Mouse (Mus musculus) urinary bladder, postnatal 4 days (tissue): ENCODE measurements around the gene Tuba1a.
"Not testable (repeated sequence)": the region's sequence is repeated elsewhere in the genome, so short reads cannot be mapped to it uniquely, and the experiment has no call there.

Experiments used
- DNase-seq, 2 experiments: peaks; one replicate each; pipeline ENCODE4 v3.0.0; 2021 to 2022; ENCODE audit warnings: low spot score in 2 of 2

The Tuba1a gene

DNA sequence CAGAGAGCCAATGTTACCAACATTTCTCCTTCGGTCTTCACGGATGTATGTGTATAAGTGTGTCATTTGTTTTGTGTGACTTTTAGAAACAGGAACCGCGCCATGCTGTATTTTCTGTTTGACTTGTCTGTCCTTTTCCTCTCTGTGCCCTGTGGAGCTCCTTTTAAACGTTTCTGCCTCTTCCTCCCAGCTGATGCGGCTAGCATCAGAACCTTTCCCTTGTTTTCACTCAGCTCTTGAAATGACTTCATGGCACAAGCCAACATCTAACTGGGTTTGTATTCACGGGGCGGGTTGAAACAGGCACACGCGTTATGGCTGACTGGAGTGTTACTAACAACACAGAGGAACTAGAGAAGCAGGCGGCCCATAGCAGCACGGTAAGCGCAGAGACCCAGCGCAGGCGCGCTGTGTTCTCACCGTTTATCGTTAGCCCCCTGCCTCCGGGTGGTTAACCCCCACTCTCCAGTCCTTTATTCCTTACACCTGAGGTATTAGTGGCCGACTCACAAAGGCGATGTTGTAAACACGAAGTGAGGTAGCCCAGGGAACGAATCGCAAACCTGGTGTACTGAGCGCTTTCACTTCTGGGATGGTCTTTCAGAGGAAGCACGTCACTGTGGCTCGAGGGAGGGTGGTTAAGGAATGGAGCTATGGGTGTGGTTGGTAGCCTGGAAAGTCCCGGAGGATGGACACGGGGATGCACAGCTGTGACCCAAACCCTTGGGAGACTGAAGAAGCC is 31.9 kb upstream of the Tuba1a start:
- DNase-seq, result peak; percentile 66

DNA sequence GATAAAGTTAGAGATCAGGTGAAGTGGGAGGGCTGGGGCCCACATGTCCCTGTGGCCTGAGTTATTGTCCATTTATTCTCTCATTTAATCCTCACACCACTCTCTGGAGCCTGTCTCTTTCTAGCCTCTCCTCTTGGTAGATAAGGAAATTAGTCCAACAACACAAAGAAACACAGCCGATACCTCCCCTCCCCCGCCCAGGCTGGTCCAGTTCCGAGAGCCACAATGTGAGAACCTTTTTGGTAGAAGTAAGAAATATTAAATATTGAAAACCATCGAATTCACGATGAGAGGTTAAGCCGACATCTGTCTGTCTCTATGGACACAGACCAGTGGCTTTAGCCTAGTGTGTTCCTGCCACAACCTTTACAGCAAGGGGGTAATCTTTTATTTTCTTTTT is 31.2 kb upstream of the Tuba1a start:
- DNase-seq, result no peak

DNA sequence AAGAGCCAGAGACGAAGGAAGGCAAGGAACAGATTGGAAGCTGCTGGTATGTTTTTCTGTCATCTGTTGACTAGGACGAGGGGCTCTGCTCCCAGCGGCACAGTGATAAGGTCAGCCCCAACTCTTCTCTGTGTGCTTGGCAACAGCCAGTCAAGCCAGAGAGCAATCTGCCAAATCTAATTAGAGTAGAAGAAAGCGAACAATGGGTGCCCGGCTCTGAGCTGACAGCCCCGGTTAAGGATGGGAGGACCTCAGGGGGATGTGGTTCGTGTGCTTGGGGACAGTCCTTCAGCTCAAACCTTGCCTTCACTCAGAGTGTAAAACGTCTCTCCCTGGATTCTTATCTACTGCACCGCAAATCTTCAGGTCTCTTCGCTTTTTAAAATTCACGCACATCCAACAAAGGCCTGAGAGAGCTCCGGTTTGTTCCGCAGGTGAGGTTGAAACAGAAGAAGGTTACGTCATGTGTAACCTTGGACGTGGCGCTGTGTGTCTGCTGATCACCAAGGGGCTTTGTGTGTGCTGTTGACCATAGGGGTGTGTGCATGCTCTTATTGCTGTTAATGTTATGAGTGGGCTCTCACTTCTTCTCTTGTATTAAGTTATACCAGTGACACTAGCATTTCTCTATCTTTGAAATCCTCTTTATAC is 30.1 kb upstream of the Tuba1a start:
- DNase-seq, result no peak

DNA sequence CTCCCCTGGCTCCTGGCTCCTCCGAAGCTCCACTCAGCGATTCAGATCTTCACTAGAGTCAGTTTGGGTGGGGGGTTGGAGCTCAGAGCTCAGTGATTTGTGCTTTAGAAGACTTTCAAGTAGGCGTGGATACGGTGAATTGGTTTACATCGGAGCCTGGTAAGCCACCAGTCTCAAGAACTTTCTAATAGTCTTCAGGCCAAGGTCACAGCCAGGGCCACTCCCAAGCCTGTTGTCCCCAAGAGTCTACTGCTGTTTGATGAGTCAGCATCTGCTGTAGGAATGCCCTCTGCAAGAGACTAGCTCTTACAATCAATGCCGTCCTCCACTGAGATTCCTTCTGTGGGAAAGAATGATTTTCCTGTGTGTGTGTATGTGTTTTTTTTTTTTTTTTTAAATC is 28.6 kb upstream of the Tuba1a start:
- DNase-seq, result no peak

DNA sequence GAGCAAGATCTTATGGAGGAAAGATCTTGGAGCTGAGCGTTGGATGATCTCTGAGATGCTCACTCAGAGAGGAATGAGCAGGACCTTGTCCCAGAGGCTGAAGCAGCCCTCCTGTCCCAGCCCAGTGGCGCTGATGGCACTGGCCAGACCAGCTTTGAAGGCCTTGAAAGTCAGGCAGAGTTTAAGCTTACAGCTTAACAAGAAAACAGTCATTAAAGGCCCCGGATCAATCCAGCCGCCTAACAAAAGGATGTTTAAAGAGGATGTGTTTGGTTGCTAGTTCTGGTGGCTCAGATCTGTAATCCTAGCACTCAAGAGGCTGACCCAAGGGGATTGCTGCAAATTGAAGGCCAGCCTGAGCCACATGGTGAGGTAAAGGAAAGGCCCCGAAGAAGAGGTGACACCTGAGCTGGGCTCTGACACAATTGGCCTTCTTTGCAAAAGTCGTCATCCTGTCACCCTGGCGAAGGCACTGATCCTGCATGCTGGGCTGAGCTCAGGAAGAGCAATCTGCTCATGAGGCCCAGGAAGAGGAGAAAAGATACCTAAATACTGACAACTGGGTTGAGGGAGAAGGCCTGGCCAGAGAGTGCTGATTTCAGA is 26.6 kb upstream of the Tuba1a start:
- no peak for DNase-seq

DNA sequence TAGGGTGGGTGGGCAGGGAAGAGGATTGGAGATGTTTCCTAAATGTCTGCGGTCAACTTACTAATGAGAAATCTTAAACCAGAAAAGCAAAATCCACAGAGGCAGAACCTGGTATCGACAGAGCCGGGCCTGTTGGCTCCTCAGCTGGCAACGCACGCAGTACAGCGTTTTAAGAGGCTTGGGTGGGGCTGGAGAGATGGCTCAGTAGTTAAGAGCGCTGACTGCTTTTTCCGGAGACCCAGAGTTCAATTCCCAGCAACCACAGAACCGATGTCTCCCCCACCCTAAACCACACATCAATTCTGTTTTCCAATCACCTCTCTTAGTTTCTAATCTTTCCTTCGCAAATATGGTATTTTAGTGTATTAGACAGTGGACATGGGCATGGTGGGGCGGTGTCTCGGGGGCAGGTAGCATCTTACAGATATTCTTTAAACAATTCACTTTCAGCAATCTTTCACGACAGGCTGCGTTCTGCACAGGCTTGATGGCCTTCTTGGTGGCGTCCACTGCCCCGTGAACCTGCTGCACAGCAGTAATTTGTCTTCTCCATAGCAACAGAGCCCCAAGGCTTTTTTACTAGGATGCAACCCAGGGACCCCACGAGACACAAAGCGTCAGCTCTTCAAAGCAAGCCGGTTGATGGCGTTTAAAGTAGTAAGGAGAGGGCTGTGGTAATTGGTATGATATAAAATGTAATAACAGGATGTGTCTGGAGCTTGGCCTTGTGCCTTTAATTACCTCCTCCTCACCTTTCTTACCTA is 25.1 kb upstream of the Tuba1a start:
- DNase-seq, result no peak

DNA sequence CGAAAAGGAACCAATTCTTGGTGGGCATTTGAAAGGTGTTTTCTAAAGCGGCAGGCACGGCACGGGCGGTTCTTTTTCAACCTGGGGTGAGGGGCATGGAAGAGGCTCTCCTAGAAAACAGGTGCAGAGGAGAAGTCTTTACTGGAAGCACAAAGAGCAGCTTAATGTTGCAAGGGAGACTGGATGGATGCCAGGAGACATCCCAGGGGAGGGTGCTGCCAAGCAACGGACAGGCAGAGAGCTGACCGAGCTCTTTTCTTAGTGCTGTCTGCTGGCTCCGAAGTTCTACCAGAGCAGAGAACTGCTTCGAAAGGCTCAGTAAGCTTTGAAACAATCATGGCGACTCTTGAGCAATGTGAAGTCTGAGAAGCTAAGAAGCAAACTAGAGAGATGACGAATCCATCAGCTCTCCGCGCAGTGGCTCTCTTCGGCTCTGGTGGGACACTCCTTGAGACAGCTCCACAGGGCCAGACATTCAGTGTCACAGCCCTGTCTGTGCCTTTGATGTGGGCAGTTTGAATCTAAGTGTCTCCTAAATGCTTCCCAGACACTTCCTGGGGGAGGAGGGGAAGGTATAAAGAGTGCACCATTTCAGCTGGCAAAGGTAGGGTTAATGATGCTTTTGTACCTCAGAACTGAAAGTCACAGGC is 24.4 kb upstream of the Tuba1a start:
- DNase-seq, result peak; percentile 73 to 77

DNA sequence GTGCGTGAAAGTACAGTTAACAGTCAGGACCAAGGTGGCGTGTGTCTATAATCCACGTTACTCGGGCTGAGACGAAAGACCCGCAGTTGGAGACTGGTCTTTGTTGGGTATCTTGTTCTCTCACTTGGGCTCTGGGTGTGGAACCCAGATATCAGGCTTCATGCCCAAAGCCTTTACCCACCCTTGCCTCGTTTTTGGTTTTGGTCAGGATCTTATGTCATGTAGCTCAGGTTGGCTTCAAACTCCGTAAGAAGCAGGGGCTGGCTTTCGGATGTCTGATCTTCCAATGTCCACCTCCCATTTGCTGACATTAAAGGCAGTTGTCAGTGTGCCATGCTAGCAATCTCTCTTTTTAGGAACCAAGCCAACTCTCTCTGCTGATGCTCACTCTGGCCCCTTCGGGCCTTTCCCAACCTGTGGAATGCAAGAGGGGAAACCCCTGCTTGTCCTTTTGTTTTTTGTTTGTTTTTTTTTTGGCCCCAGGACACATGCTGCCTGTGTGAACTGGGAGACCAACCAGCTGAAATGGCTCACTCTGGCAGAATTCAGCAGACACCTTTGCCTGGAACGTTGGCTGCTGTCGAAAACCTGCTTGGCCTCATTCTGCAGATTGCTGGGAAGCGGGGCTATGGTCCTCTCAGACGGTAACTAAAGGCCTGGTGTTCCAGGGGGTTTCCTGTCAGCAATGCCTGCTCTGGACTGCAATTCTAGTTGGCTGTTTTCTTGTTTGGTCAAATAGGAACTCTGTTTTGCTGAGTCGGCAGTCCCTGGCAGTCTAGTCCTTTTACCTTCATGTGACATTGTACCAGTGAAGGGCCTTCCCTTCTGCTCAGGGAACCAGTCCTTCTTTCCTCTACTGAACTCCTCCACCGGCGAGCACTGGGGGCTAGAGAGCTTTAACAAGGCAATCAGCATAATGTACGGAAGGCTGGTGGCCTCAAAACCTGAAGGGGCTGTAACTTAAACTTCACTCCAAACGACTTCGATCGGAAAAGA is 23.6 kb upstream of the Tuba1a start:
- DNase-seq, result no peak

DNA sequence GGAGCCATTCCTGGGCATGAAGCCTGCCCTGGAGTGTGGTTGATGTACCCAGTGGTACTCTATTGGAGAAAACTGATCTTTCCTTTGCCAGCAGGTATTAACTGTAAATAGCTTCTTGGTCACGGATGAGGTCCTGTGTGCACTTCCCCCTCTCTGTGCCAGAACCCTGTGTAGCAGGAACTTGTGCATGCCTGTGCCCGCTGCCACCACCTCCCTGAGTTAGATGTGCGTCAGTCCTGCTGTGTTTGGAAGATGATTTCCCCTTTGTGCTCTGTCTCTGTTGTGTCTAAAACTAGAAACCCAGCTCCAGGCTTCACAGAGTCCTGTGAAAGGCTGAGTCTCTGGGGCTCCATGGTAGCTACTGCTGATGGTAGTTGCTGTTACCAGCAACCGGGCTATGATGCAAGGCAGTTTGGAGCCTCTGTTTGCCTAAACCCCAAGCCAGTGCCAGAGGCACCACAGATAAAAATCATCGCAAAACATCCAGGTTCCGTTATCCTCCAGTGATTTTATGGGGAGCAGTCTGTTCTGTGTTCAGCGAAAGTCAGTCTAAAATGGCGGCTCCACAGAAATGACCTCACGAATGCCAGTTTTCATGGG is 19.6 kb upstream of the Tuba1a start:
- no peak for DNase-seq

DNA sequence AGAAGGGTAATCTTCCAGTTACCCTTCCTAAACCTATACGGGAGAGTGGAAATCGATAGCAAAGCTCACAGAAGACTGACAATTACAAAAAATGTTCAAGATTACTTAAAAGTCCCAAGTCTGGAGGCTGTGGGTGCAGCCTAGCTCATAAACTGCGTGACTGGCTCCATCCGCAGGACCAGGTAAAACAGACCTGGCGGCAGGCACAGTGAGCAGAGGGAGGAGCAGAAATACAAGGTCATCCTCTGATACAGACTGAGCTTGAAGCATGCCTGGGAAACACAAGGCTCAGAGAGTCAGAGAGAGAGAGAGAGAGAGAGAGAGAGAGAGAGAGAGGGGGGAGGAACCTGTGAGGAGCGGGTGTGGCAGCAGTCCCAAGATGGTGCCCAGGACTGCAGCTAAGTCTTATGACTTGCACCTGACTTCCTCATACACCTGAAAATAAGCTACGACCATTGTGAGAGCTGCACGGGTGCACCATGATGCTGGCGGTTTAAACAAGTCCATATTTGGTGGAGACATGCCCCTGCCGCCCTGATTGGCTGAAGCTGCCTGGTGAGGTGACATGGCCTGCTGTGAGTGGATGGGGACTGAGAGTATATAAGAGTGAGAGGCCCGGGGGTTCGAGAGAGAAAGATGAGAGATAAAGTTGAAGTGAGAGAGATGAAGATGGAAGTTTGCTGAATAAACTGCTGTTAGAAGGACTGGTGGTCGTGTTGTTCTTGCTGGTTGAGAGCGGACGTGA is 18.2 kb upstream of the Tuba1a start:
- not testable (repeated sequence) for DNase-seq

DNA sequence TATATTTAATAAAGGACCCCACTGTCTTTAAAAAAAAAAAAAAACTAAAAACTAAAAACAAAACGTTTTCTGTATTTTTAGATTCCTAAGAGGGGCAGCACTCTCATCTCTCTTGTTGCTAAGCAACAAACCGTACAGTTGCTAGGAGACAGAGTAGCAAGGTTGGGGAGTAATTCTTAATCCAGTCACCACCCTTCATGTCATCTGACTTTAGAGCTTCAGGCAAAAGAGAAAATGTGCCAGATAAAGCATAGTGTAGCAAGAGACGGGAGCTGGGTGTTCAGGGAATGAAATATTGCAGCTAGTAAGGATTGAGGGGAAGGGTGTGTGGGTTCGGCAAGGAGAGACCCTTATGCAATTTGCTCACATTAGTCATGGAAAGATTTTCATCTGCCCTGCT is 17.6 kb upstream of the Tuba1a start:
- no peak for DNase-seq

DNA sequence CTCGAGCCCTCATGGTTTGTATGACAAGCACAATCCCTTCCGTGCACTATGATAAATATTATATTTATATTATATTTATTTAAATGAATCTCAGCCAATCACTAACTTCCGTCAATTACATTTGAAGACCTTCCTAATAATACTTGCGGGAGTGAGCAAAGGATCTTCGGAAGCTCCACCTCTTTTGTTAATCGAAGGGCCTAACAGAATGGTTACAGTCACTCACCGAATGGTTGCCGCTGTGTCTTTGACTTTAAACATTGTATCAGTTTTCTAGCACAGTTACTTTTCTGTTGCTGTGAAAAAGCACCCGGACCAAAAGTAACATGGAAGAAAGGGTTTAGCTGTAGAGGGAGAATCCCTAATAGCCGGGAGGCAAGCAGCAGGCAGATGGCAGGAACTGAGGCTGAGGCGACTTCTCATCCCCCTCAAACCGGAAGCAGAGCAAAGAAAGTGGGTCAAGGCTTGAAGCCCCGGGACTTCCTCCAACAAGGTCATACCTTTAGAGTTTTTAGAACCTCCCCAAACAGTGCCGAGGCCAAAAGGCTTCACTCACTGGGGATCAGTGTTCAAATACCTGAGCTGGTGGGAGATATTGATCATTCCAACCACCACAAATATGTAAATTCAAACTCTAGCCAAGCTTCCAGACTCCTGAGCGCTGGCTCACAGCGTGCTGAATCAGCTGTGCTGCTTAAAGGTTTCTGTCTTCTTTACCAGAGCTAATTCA is 16.0 kb upstream of the Tuba1a start:
- DNase-seq, result no peak

DNA sequence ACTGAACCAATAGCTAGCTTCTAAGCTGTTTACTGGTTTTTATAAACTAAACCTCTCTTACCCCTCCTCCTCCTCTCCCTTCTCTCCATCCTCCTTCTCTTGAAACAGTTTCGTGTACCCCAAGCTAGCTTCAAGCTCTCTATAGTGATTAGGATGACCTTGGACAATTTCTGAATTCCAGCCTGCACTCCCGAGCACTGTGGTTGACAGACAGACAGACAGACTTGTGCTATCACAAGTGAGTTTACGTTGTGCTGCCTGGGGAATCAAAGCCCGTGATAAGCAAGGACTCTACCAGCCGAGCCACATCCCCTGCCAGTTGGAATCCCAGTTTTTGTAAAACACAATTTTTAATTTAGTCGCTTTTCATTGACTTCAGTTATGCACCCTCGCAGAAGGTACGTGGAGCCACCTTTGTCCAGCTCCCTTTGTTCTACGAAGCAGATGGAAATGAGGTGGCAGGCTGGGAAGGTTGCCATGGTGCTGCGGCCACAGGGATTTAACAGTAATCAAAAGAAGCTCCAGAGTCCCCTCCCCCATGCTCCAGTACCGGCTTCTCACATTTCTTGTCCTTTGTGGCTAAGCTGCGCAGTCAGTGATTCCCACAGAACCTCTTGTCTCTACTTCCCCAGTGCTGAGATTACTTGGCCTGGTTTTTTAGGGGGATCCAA is 15.3 kb upstream of the Tuba1a start:
- no peak for DNase-seq

DNA sequence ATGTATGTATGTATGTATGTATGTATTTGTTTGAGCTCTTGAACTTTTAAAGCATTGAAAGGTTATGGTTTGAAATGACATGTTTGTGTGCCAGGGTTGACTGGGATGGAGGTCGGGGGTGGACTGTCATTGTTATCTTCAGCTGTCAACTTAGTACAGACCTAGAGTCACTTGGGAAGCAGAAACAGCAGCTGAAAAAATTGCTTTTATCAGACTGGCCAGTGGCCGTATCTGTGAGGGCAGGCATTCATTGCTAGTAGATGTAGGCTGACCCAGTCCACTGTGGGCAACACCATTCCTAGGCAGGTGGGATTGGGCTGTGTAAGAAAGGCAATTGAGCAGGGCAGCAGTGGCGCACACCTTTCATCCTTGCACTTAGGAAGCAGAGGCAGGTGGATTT is 6.0 kb upstream of the Tuba1a start:
- no peak for DNase-seq

DNA sequence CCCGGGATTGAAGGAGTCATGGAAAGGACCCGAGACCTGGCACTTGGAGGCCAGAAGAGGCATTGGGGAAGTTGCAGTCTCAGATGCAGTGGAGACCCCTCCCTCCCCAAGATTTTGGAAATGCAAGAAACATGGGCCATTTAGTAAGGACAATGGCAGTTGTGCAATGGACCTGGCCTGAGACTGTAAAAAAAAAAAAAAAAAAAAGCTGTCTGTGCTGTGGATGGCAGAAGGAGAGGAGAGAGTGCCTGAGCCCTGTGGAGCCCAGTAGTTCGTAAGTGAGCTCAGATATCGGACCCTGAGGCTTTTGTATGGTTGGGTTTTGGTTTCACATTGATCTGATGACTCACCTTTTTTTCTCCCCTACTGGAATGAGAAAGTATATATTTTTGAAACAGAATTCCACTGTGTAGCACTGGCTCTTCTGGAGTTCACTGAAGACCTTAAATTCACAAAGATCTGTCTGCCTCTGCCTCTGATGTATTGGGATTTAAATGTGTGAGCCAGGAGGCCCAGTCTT is 5.5 kb upstream of the Tuba1a start:
- no peak for DNase-seq

DNA sequence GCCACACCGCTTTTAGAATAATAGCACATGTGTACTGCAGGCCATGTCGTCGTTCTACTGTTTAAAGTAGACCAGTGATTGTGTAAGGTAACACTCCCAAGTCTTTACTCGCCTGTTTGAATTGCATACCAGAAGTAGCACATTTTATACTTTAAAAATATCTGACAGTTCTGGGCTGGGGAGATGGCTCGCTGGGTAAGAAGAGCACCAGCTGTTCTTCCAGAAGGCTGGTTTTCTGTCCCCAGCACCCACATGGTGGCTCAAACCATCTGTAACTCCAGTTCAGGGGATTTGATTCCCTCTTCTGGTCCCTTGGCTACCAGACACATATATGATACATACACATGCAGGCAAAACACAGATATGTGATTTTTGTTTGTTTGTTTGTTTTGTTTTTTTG is 4.0 kb upstream of the Tuba1a start:
- DNase-seq, result no peak

DNA sequence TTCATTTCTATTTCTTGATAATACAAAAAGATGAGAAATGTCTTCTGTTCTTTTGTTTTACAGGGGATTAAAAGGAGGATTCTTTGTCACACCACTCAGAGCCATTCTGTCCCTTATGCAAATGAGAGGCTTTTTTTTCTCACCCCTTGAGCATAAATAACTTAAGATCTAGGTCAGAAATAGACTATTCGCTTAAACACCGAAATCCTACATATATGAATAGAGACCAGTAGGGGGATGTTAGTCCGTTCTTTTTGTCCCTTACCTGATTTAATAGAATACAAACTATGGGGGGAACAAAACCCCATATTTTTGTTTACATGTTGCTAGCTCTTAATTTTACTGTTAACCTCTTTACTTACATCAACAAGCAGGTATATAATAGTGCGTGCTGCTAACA is 2.5 kb upstream of the Tuba1a start:
- no peak for DNase-seq

DNA sequence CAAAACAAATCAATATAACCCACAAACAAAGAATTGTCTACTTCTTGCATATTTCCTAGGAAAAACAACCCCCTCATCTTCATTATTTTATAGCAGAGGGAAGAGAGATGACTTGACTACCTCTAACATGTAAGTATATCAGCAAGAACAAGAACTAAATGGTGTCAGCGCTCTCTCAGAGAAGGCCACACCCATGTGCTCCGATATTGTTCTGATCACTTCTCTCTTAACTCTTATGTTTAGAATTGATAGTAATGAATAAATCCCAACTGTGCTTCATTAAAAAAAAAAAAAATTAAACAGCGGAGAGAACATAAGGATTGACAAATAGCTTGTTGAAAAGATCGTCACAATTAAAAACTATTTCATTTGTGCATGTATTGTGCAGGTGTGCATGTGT is 1.8 kb upstream of the Tuba1a start:
- DNase-seq, result no peak
